Mouse (Mus musculus): ENCODE data around the gene Zfp113.

DNA sequence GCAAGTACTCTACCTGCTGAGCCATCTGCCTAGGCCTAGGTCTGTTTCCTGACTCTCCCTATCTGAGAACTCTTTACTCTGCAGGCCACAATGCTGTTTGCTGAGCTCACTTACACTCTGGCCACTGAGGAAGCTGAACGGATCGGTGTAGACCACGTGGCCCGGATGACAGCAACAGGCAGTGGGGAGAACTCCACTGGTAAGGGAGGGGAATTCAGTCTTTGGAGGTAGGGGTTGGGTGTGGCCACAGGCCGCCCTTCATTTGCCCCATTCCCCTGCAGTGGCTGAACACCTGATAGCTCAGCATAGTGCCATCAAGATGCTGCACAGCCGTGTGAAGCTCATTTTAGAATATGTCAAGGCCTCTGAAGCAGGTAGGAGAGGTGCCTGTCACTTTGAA is 7.5 kb upstream of the Zfp113 start:
- no peak for TF ChIP-seq POLR2A (IDR thresholded peaks at IDR 0.05; ENCODE audit: low read depth, low read length)
- TF ChIP-seq MEF2A (IDR thresholded peaks at IDR 0.05; ENCODE audit: borderline replicate concordance, low read depth, low read length), result no peak
- no peak for TF ChIP-seq MXI1 (IDR thresholded peaks at IDR 0.05; ENCODE audit: low read depth, low read length)
- no peak for TF ChIP-seq E2F4 (IDR thresholded peaks at IDR 0.05; ENCODE audit: insufficient replicate concordance, low read depth, low read length)
- no peak for TF ChIP-seq RCOR1 (conservative IDR thresholded peaks at IDR 0.05; ENCODE audit: low read depth, low read length)
